Mouse (Mus musculus) lung, postnatal 10 days (tissue): ENCODE results near the gene Fyn.

Experiments used
- DNase-seq: peaks from one replicate; pipeline ENCODE4 v3.0.0; 2021

The Fyn gene

DNA sequence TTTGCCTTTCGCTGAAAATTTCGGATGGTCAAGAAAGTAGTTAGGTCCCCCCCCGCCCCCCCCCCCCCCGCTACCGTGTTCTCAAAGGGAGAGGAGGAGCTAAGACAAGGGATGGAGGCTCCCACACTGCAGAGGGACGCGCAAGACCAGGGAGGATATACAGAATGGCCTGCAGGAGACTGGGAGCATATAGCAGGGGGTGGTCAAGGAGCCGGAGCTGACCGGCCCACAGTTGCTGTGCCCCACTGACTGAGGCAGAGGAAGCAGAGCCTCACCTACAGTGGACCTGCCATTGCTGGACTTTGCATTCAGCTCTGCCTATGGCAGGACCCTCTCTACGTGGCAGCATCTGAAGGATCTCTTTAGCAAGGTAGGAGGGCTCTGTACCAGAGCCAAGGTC is 10.6 kb downstream of the Fyn start:
- DNase-seq: no peak

- no peak for DNase-seq
Measured at GRCm38 (mm10) chr10:39379721-39380370, 11.2 kb downstream of the Fyn start.

DNA sequence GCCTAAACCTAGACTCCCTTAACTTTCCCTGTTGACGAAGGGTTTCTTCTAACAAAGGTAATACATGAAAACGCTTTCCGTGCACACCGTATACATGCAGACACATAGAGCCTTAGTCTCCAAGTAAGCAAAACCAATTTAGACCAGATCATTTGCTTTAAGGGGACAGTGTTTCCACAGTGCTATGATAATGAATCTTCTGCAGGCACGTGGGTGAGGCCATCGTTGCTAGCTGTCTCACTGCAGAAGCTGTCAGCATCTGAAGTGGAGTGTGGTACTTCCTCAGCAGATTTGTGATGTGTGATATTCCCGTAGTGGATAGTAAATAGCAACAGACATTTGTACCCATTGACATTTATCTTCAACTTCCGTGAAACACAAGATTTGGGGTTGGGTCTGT is 16.6 kb downstream of the Fyn start:
- DNase-seq: no peak

GRCm38 (mm10) chr10:39386203-39386602 is 17.5 kb downstream of the Fyn start:
- DNase-seq: peak; percentile 40

GRCm38 (mm10) chr10:39387024-39387423 is 18.4 kb downstream of the Fyn start:
- DNase-seq: no peak

DNA sequence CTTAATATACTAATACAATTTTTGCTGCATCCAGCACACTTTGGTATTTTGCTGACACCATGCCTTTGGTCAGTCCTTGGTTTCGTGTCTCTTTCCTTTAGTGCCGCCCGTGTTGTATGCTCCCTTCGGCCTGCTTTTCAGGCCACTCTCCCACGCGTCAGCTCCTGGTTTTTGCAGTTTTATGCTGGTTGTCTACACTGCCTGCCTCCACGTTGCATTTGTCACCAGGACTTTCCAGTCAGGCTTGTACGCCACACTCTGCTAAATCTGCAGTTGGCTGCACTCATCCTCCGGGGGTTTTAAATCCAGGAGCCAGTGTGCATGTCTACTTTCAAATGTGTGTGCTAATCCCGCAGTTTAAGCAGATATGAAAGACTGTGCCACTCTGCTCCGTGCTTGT is 18.9 kb downstream of the Fyn start:
- DNase-seq: no peak

DNA sequence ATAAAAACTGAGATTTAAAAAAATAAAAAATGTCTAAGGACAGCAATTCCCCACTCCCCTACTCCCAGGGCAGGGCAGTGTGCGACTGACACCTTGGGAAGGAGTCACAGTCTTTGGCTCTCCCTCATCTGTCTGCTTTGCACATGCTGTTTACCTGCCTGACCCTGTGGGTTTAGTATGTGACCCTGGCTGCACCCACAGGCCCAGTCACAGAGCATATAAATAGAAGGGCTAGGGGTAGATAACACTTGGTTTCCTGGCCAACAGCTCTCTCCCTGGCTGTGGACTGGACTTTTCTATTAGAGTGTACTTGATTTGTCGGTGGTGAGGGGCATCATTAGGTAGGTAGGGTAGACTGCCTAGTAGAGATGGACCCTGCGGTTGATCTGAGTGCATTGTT is 19.5 kb downstream of the Fyn start:
- DNase-seq: no peak

GRCm38 (mm10) chr10:39389451-39389891 is 20.8 kb downstream of the Fyn start:
- no peak for DNase-seq

DNA sequence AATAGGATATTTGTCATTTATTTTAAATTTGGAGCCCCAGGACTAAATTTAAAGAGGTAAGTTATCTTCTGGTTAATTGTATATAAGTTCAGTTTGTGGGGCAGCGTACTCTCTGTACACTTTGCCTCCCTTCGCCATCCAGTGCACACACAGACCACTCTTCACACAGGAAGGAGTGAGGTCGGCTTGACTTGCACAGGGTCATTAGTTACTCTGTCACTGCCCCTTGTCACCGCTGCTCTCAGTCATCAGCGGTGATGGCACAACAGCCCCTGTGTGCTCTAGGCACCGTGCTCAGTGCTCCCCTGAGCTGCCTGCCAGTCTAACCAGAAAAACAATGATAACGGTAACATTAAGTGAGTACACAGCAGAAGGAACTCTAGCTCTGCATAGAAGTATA is 21.9 kb downstream of the Fyn start:
- DNase-seq: no peak

- DNase-seq: no peak
Measured at GRCm38 (mm10) chr10:39392900-39393483, 24.3 kb downstream of the Fyn start.

DNA sequence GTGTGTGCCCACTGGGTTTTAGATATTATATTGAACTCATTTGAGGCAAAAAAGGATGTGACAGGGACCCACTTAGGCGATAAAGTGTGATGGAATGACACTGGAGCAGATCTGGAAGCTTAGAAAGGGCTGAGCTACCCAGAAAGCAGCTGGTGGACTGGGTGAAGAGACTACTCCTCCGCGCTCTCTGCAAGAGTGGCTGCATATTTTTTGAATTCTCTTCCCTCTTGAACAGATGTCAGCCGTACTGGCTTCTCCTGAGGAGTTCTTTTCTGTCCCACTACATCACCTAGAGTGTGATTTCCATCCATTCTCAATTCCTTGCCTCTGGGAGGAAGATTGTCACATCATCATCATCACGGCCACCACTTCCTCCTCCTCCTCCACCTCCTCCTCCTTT is 26.9 kb downstream of the Fyn start:
- DNase-seq: no peak

- no peak for DNase-seq
Measured at GRCm38 (mm10) chr10:39398924-39399323, 30.3 kb downstream of the Fyn start.

DNA sequence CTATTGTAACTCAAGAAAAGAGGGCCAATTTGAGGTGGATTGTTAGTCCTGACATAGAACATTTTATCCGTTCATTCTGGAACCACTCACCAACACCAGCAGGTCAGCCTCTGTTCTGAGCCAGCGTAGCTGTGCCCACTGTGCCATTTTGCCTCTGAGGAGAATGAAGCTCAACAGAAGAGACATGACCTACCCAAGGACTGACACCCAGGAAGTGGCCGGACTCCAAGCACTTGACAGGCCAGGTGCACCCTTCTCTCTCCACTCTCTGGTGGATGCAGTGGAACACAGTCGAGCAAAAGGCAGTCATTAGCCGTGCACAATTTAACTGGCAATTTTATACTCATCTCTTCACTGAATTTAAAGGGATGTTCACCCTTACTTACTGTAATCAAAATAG is 31.5 kb downstream of the Fyn start:
- DNase-seq: no peak

GRCm38 (mm10) chr10:39402487-39402886 is 33.8 kb downstream of the Fyn start:
- peak; percentile 47 for DNase-seq

GRCm38 (mm10) chr10:39403706-39404105 is 35.1 kb downstream of the Fyn start:
- no peak for DNase-seq

DNA sequence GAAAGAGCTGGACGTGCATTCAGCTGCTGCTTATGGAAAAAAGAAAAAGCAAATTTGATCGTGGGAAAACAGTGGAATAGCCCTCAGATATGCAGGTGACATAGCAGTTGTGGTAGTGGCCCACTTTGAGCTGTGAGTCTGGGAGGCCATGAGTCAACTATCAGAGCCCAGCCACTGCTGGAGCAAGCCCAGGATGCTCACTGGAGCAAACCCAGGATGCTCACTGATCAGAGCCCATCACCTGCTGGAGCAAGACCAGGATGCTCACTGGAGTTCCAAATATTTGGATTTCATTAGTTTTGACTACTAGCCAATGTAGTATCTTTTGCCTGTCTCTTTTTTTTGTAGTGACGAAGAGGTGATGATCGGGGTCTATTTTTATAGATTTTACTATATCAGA is 35.5 kb downstream of the Fyn start:
- no peak for DNase-seq

GRCm38 (mm10) chr10:39405982-39406797 is 37.5 kb downstream of the Fyn start:
- DNase-seq: no peak

DNA sequence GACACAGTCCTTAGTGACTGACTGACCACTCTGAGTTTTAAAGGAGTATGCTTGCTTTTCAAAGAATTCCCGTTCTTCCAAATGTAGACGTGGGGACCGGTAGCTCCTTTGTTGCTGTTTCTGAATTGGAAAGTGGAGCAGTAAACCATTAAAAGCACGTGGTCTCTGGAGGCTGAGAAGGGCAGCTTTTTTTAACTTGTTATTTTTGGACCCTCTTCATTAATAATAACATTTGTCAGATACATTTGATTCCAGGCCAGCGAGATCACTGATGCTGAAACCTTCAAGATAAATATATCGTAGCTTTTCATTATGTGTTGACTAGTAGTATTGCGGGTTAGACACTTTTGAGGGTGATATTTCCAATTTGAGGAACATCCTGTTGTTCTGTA is 38.1 kb downstream of the Fyn start:
- no peak for DNase-seq

- no peak for DNase-seq
Measured at GRCm38 (mm10) chr10:39407553-39407952, 38.9 kb downstream of the Fyn start.

- no peak for DNase-seq
Measured at GRCm38 (mm10) chr10:39409602-39410001, 40.9 kb downstream of the Fyn start.

- DNase-seq: no peak
Measured at GRCm38 (mm10) chr10:39410151-39410649, 41.5 kb downstream of the Fyn start.

DNA sequence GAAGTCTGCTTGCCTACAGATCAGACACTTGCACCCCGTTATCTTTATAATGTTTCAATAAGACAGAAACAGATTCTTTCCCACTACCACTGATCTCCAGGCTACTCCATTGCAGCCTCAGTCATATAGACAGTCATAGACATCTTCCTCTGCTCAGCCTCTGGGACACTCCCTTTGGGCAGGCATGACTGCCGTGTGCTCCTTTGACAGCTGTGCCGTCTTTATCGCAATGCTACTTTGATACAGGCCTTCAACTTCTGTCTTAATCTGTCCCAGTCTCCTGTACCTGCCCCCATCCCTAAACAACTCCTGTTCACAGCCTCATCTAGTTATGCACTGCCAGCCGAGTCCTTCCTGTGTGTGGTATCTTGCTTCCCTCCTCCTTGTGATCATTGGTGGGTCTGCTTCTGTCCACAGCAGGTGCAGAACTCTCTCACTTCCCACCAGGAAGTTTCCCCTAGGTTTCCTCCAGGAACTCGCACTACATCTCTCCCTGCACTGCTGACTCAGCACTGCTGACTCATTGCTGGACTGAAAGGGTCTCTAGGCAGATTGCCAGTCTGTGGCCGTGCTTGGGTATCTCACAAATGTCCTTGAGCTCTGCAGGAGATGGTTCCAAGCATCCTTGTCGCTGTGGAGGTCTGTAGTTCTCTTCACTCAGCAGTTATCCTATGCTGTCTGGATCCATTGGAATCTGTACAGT is 43.4 kb downstream of the Fyn start:
- no peak for DNase-seq
